Mouse (Mus musculus): ENCODE data around the gene Cd3g.
"Not testable (repeated sequence)": the region's sequence is repeated elsewhere in the genome, so short reads cannot be mapped to it uniquely, and the experiment has no call there.

Gene Cd3g

GRCm38 (mm10) chr9:44986242-44986781 lies 6.1 kb upstream of the Cd3g start:
- no peak for DNase-seq (ENCODE audit: low spot score in 2 of 2)

DNA sequence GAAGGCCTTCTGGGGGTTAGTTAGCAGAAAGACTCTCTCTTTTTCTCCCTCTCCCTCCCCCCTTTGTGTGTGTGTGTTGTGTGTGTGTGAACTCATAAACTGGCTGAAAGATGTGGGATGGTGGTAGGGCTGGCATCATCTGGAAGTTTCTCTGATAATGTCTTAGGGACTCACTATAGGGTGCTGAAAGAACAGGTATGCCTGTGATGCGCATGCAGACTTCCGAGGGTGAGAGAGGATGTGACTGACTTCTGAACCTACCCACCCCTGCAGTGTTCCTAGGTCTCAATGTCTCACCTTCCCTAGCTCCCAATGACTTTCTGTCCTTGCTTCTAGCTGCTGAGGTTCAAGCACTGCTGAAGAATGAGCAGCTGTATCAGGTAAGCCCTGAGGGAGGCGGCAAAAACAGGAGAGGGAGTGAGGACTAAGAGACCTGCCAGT lies 5.5 kb upstream of the Cd3g start:
- DNase-seq (ENCODE audit: low spot score in 2 of 2) = no peak

- DNase-seq (ENCODE audit: low spot score in 2 of 2) = no peak
Measured at GRCm38 (mm10) chr9:44983001-44983400, 2.8 kb upstream of the Cd3g start.

DNA sequence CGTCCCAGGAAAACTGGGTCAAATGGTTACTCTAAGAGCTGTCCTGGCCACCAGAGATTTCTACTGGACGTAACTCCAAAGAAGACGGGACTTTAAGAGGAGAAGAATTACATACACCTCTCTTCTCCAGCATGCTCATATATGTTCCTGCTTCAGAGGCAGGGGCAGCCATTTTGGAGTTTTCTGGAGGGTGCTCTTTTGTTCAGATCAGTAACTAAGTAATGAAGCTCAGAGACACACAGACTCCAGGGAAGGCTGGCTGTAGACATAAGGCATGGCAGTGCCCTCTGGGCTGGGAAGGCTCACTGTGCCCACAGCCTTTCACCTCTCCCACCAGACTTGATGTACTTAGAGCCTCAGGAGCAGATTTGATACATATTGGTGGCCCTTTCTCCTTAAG lies 2.3 kb upstream of the Cd3g start:
- DNase-seq (ENCODE audit: low spot score in 2 of 2) = no peak

DNA sequence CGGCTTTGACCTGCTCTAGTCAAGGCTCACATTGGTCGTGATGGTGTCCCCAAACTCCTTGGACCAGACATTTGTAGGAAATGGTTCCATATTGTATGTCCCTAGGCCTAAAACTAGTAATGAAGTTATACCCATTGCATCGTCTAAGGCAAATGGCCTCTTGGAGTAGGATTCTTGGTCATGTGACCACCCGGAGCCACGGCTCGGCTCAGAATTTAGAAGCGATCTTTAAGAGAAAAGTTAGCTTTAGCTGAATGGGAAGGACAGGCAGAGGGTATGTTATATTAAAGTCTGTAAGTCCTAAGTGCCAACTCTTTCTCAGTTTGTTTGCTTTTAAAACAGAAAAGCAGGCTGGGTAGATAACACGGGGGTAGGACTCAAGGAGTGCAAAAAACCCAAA lies 1.9 kb upstream of the Cd3g start:
- DNase-seq (ENCODE audit: low spot score in 2 of 2) = no peak

GRCm38 (mm10) chr9:44981676-44982075 lies 1.4 kb upstream of the Cd3g start, which contains the start of gene Cd3d:
Cd3d (plus strand) TSS chr9:44981786.
- no peak for DNase-seq (ENCODE audit: low spot score in 2 of 2)

GRCm38 (mm10) chr9:44981104-44981503 lies 873 bp upstream of the Cd3g start:
- no peak for DNase-seq (ENCODE audit: low spot score in 2 of 2)

DNA sequence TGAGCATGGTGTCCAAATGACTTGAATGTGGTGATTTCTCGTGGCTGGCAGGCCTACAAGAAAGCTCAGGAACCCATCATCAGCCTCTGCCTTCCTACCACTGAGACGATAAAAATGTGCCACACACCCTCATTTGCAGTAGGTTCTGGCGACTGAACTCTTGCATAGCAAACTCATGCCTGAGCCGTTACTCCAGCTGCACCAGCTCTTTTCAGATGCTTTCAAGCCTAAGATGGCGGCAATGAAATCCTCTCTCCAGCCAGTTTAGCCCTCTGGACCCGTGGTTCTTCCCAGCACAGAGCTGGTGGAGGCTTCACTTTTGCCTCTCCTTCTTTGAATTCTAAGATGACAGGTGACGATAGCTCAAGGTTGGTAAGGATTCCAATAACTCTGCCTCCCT lies 425 bp downstream of the Cd3g start:
- DNase-seq (ENCODE audit: low spot score in 2 of 2) = no peak

GRCm38 (mm10) chr9:44977813-44978212 lies 2.4 kb downstream of the Cd3g start:
- no peak for DNase-seq (ENCODE audit: low spot score in 2 of 2)

DNA sequence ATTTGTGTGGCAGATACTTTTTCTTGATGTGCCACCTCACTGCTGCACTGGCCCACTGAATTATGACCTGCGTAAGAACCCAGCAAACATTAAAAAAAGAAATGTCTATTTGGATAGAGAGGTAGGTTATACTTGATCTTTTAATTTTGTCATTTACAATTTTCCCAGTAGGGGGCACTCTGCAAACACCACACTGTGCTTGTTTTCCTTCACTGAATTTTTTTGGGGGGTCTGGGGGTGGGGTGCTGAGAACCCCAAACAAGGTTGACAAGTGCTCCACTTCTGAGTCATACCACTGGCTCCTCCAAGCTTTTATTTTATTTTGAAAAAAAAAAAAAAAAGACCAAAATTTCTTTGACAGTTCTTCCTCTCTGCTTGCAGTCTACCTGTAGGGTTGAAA lies 10.8 kb downstream of the Cd3g start:
- no peak for DNase-seq (ENCODE audit: low spot score in 2 of 2)

DNA sequence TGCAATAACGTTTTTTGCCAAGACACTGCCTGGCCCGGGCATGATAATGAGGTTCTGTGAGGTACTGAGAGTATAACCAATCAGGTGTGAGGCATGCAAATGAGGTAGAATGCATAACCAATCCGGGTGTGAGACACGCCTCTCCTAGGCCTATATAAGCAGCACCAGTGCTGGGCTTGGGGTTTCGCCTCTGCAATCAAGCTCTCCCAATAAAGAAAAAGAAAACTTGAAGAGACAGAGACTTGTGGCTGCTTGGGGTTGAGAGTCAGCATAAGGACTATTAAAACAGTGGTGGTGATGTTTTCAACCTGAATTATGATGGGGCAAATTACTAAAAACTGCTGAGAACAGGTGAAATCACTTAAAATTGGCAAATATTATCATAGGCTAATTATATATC lies 12.5 kb downstream of the Cd3g start:
- DNase-seq (ENCODE audit: low spot score in 2 of 2) = not testable (repeated sequence)

DNA sequence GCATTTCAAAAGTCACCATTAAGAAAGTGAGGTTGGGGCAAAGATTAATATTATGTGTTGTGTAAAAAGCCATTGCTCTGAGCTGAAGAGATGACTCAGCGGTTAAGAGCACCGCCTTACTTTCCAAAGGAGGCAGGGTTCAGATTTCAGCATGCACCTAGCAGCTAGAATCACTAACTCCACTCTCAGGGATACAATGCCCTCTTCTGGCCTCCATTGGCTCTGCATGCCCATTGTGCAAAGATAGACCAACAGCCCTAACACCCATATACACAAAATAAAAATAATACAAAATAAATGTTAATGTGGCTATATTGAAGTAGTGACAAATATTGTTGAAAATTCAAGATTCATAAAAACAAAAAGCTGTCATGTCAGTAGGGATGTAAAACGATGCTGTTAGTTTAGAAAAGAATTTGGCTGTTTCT lies 13.4 kb downstream of the Cd3g start:
- DNase-seq (ENCODE audit: low spot score in 2 of 2) = peak; percentile 64 to 73

- no peak for DNase-seq (ENCODE audit: low spot score in 2 of 2)
Measured at GRCm38 (mm10) chr9:44965833-44966466, 14.3 kb downstream of the Cd3g start.

DNA sequence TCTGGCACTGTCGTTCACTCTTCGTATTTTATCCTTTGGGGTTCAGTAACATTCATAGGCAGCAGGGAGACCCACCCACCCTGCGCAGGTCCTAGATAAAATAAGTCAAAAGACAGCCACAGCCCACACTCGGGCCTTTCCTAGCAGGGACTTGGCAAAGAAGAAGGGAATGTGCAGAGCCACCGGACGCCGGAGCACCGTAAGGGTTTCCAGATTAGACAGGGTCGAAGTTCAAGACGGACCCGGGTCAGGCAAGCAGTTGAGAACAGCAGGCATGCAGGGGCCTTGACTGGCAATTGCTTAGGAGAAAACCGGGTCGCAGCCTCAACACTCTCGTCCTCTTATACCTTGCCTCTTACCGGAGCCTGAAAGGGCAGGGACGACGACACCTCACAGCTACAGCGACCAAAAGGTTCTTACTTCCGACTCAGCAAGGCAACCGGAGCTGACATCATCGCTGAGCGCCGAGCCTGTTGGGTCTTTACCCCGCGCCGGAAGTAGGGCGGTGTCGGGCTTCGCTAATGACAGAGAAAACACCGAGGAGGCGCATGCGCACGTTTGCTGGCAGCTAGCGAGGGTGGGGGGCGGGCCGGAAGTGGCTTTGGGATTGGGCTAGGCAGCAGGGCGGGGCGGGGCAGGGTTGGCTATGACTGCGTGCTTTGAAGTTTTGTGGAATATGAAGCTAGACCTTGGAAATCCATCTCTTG lies 15.0 kb downstream of the Cd3g start, which contains the start of gene Ube4a:
Gene Ube4a (minus strand): TSS at position 475 of the 707 bp plus-strand sequence.
- DNase-seq (ENCODE audit: low spot score in 2 of 2) = peak; percentile 99 to 100

DNA sequence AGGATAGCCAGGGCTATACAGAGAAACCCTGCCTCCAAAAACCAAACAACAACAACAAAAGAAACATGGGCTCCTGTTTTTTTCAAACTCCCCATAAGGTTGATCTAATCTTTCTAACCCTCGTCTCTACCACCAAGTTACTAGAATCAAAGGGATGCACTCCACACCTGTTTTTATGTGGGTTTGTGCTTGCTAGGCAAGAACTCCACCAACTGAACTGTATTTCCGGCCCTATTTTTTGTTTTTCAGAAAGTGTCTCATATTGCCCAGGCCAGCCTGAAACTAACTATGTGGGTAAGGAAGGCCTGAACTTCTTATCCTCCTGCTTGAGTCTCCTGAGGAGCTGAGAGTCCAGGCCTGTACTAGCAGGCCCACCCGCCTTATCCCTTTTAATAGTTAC lies 25.8 kb downstream of the Cd3g start:
- no peak for DNase-seq (ENCODE audit: low spot score in 2 of 2)

- DNase-seq (ENCODE audit: low spot score in 2 of 2) = no peak
Measured at GRCm38 (mm10) chr9:44947836-44948235, 32.4 kb downstream of the Cd3g start.

DNA sequence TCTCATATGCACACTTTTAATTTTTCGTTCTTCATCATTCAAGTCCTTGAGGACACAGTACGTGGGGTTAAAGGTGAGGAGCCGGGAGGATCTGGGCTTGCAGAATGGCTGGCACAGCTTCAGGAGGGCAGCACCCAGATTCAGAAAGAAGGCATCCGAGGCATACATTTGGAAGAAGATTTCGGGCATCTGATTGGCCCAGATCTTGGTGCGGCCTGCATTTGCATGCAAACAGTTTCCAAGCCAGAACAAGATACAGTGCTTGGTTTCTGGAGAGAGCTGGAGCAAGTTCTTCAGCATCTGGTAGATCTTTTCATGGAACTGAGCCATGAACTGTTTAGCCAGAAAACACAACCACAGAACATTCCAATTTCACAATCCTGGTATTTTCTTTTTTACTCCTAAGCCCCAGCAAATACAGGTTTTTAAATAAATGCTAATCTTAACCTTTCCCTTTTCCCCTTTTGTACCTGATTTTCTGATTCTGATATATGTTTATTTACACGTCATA lies 34.0 kb downstream of the Cd3g start:
- no peak for DNase-seq (ENCODE audit: low spot score in 2 of 2)

DNA sequence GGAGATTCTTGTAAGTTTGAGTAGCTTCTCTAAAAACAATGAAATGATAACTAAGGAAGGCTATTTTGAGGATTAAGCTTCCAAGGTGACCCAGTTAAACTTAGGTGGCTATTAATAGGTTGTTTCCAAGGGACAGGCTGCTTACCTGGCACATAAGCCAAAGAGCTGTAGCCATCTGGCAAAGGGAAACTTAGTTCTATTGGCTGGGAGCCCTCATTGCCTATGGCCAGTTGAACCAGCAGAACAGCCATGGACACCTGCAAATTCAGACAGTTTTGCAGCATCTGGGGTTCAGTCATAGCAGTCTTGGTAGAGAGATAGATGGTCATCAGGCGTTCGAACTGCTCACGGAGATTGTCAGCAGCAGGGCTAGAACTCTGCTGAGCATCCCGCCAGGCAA lies 37.8 kb downstream of the Cd3g start:
- DNase-seq (ENCODE audit: low spot score in 2 of 2) = no peak

GRCm38 (mm10) chr9:44941756-44942155 lies 38.5 kb downstream of the Cd3g start:
- DNase-seq (ENCODE audit: low spot score in 2 of 2) = no peak

DNA sequence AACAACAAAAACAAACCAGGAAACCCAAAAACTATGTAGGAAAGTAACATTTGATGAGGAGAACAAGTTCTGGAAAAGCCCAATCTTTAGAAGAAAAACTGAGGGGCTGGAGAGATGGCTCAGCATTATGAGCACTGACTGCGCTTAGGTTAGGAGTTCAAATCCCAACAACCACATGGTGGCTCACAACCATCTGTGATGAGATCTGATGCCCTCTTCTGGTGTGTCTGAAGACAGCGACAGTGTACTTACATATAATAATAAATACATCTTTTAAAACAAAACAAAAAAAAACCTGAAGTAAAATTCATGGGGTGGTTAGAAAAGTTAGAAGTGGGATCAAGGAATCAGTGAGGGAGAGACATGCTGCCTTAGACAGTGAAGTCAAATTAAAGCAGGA lies 58.7 kb downstream of the Cd3g start:
- no peak for DNase-seq (ENCODE audit: low spot score in 2 of 2)

- DNase-seq (ENCODE audit: low spot score in 2 of 2) = peak; percentile 65 to 78
Measured at GRCm38 (mm10) chr9:44921123-44921468, 59.1 kb downstream of the Cd3g start.

GRCm38 (mm10) chr9:44920374-44921122 lies 59.7 kb downstream of the Cd3g start, which contains the start of gene Atp5l:
Atp5l (minus strand) TSS chr9:44920742.
- peak; percentile 88 to 92 for DNase-seq (ENCODE audit: low spot score in 2 of 2)

All from right cerebral cortex, postnatal 10 days (tissue).